Mouse (Mus musculus): ENCODE measurements around the gene Lin28b.

DNA sequence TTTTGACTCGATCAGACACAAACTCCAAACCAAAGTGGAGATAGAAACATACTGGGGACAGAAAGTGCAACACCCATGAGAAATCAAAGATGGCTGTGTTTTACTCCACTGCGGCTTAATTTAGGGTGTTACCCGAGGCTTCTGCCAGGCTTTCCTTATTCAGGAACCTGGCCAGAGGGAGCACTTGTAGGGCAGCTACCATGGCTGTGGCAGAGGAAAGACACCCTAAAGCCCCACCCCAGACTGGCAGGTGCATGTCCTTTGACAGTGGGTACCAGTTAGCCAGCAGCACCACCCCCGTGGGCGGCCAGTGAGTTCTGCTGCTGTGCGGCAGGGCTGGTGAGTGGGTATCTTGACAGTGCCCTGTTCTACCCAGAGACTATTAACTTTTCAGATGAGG, 130.1 kb downstream of the Lin28b start:
- TF ChIP-seq POLR2A (IDR thresholded peaks at IDR 0.05; ENCODE audit: borderline replicate concordance, extremely low read depth, insufficient read depth, insufficient read length, poor library complexity, severe bottlenecking) (no peak), CTCF (IDR thresholded peaks at IDR 0.05; ENCODE audit: borderline replicate concordance, extremely low read depth, insufficient read depth, insufficient read length) (no peak)
